Mouse (Mus musculus) lung, adult 2 months (tissue): ENCODE measurements around the gene Prr5.

ENCODE experiments used
- CTCF ChIP-seq: fragments of 200-500 bp; IDR thresholded peaks from 2 replicates; pipeline ENCODE4 v1.5.1; 2011; ENCODE audit warnings: mild to moderate bottlenecking, low read length, control low read depth; ENCODE audit not compliant: insufficient read depth
- POLR2A ChIP-seq: fragments of 200-500 bp; IDR thresholded peaks from 2 replicates; pipeline ENCODE4 v1.6.1; 2011; ENCODE audit warnings: low read depth, mild to moderate bottlenecking, control low read depth, low read length, borderline replicate concordance; ENCODE audit errors: extremely low read depth

DNA sequence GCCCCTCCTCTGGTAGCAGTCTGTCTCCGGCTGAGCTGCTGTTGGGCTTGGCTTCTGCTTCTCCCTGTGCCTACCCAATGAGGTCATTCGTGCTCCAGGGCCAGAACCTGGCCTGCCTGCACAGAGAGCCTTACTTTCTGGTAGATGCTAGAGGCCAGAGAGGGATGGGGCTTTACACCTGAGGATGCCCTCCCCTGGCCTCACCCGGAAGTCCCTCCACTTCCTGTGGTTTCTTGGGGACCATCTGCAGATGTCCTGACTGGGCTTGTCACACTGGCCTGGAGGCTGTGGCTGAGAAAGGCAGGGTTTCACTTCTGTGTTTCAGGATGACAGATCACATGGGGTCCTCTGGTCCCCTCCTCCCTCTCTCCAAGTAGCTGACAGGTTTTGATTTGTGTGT lies 16.0 kb downstream of the Prr5 start:
- no peak for TF ChIP-seq CTCF
- no peak for TF ChIP-seq POLR2A
